Mouse (Mus musculus) embryonic facial prominence, embryonic 11.5 days (tissue): Measurements from ENCODE around the gene Pigv. TPM values are rescaled to one million over a fixed set of nuclear protein-coding genes. Genes with fewer than 3 reads are reported as not detected.

Source experiments
- microRNA-seq: library from miRNA; unstranded; fragments of <30 nt; microRNA quantifications from one replicate; pipeline ENCODE4, GENCODE M21; 2016; ENCODE audit warnings: borderline number of aligned reads
- polyA plus RNA-seq: library from polyadenylated mRNA; unstranded; fragments of >200 nt; fragmentation: Nextera tagmentation; extraction: Ambion mirVana; gene quantifications from 2 replicates; pipeline ENCODE4 v1.2.1, GENCODE M21; 2014

Pigv gene
- polyA plus RNA-seq, 1 experiment from 2014 or later: 9.9 TPM

Small RNA genes lying within 50 kb of the gene (microRNA-seq; reads per million reads assigned to microRNA genes)
- gene Mir7227: not detected

Other genes starting within 250 kb of the Pigv start
- 0.71 and 0.93 TPM in 2 replicates for gene Tent5b, start 192.5 kb downstream of the Pigv start, polyA plus RNA-seq
- 2.0 and 2.8 TPM in 2 replicates for gene Trnp1, start 174.1 kb downstream of the Pigv start, polyA plus RNA-seq
- 7.6 and 8.0 TPM in 2 replicates for gene Kdf1, start 153.7 kb downstream of the Pigv start, polyA plus RNA-seq
- gene Nudc, start 126.7 kb downstream of the Pigv start, polyA plus RNA-seq: 308 and 322 TPM in 2 replicates
- not detected in 2 replicates for gene Nr0b2, start 119.3 kb downstream of the Pigv start, polyA plus RNA-seq
- gene Gpatch3, start 97.9 kb downstream of the Pigv start, polyA plus RNA-seq: 7.3 and 8.6 TPM in 2 replicates
- 23.6 and 26.6 TPM in 2 replicates for gene Gpn2, start 88.3 kb downstream of the Pigv start, polyA plus RNA-seq
- gene Sfn, start 70.5 kb downstream of the Pigv start, polyA plus RNA-seq: 32.4 and 36.4 TPM in 2 replicates
- 1.9 and 3.1 TPM in 2 replicates for gene Zdhhc18, start 22.5 kb downstream of the Pigv start, polyA plus RNA-seq
- 32.6 and 36.3 TPM in 2 replicates for gene Arid1a, start 84.1 kb upstream of the Pigv start, polyA plus RNA-seq
- 34.9 and 39.1 TPM in 2 replicates for gene Rps6ka1, start 215.2 kb upstream of the Pigv start, polyA plus RNA-seq